Mouse (Mus musculus): ENCODE measurements around the gene Akr1b7.

Akr1b7 gene

GRCm38 (mm10) chr6:34441556-34442257 is 29.6 kb downstream of the Akr1b7 start:
- no peak for DNase-seq

DNA sequence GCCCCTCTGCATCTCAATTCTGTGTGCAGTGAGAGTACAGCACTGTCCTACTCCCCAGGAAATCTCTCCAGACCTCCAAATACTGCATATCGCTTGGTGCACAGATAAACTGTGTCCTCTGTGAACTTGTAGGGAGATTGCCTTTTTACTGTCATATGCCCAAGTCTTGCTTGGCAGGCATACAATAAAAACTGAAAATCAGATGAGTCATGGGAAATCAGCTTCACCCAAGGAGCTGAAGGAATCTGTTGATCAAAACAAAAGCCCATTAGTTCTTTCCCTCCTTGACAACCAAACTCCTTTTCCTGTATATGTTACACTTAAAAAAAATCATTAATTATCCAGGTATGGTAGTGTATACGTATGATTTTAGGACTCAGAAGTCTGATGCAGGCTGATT is 31.7 kb downstream of the Akr1b7 start:
- no peak for DNase-seq

DNA sequence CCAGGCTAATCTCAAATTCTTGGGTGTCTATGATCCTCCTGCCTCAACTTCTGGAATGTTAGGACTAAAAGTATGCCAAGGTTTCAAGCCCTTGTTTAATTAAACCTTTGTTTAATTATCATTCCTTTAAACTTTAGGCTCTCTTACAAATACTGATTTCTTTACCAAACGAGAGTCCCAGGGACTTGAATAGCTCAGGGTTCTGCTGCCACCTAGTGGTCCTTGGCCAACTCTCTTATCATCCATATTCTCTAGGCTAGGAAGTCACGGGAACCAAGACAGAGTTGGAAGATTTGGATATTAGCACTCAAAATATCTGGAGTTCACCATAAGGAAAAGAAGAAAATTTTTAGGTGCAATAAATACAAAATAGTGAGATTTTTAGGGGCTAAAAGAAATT is 35.8 kb downstream of the Akr1b7 start:
- peak; percentile 62 for DNase-seq

GRCm38 (mm10) chr6:34448696-34449095 is 36.6 kb downstream of the Akr1b7 start:
- DNase-seq, result no peak

DNA sequence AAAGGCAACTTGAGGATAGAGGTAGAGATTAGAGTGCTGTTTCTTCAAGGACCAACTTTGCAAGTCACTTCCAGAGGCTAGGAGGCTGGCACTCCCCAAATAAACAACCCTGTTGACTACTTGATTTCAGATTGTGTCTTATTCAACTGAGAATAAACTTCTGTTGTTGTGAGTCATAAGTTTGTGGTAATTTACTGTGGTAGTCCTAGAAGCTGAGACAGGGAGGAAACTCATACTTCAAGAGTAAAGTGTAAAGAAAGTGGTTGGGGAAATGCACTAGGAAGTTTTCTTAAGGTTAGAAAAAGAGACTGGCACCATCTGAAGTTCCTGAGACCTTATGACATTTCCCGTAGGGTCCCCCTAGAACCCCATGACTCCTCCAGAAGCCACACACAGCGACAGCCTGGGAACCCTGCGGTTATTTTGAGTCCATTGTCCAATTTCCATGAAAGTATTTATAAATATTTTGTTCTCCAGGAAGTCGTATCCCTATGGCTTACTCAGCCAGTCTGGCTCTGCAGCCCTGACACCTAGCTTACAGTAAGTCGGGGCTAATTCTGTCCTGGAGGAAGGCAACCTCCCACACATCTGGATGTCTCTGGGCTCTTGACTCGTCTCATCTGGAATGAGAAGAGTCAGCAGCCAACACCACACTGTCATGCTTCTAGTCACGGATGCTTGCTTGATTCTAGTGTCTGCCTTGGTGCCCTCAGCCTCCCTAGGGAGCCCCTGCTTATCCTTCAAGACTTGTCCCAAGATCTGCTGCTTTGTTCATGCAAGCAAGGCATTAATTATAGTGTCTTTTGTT is 41.0 kb downstream of the Akr1b7 start:
- no peak for DNase-seq

GRCm38 (mm10) chr6:34459456-34459855 is 47.3 kb downstream of the Akr1b7 start:
- no peak for DNase-seq

DNA sequence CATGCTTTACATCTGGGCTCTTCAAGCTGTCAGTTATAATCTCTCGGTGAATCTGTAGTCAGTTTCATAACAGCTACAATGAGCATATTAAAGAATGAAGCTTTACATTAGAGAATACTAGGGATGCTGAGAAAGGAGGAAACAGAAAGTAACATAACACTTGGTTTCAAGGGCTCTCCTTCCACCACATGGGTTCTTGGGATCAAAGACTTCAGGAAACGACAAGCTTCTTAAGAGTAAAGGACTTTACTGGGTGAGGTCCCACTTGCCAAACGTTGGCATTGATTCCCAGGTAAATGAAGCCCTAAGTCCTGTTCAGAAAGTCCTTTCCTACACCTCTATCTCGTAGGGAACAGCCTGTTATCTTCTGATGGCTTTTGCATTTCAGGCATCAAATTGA is 48.5 kb downstream of the Akr1b7 start:
- DNase-seq, result no peak

DNA sequence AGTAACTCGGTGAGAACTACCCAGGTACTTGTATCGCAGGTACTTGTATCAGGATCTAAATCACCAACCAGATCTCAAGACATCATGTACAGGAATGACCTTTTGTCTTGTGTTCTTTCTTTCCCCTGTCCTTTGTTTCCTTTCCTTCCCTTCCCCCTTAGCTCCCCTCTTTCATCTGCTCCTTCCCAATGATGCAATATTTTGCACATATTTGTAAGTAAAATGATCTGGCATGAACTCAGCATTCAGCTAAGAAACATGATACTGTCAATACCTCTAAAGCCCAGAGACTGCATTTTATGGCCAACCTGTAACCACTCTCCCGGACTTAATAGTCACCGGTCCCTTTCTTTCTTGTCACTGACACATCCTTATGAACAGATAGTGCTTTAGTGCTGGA is 51.4 kb downstream of the Akr1b7 start:
- no peak for DNase-seq

- no peak for DNase-seq
Measured at GRCm38 (mm10) chr6:34471434-34472110, 59.4 kb downstream of the Akr1b7 start.

All from right cerebral cortex, postnatal 25 days (tissue).